Mouse (Mus musculus) lung, postnatal 0 days (tissue): ENCODE measurements around the gene Pou2f2. TPM values are rescaled to one million over a fixed set of nuclear protein-coding genes. Genes with fewer than 3 reads are reported as not detected.

Experiments
- ATAC-seq: fragments of 200-750 bp; cut with Nextera tagmentation; 2 replicates; pipeline ENCODE4 v1.8.0; 2017; ENCODE audit warnings: moderate library complexity
- DNase-seq: peaks from one replicate; pipeline ENCODE4 v3.0.0-alpha.2; 2016; ENCODE audit warnings: low spot score
- H3K27ac ChIP-seq: fragments of 300-500 bp; sonication (generic); 2 replicates; pipeline ENCODE4 v1.5.1; 2014; ENCODE audit warnings: antibody characterized with exemption, mild to moderate bottlenecking, low read length, mixed read lengths
- H3K27me3 ChIP-seq: fragments of 300-500 bp; sonication (generic); replicated peaks from 2 replicates; pipeline ENCODE4 v1.6.1; 2014; ENCODE audit warnings: low read length, mixed read lengths; ENCODE audit not compliant: insufficient read depth
- H3K36me3 ChIP-seq: fragments of 300-500 bp; sonication (generic); 2 replicates; pipeline ENCODE4 v1.6.1; 2014; ENCODE audit warnings: low read length, mixed read lengths; ENCODE audit not compliant: insufficient read depth
- H3K4me1 ChIP-seq: fragments of 300-500 bp; sonication (generic); 2 replicates; pipeline ENCODE4 v1.6.1; 2014; ENCODE audit warnings: antibody characterized with exemption, low read depth, low read length, mixed read lengths; ENCODE audit not compliant: insufficient read depth
- H3K4me2 ChIP-seq: fragments of 300-500 bp; sonication (generic); replicated peaks from 2 replicates; pipeline ENCODE4 v1.6.1; 2014; ENCODE audit warnings: low read depth, mild to moderate bottlenecking, low read length, moderate library complexity, mixed read lengths
- H3K4me3 ChIP-seq: fragments of 300-500 bp; sonication (generic); 2 replicates; pipeline ENCODE4 v1.5.1; 2014; ENCODE audit warnings: low read depth, low read length
- H3K9ac ChIP-seq: fragments of 300-500 bp; sonication (generic); replicated peaks from 2 replicates; pipeline ENCODE4 v1.6.1; 2014; ENCODE audit warnings: low read depth, mild to moderate bottlenecking
- H3K9me3 ChIP-seq: fragments of 300-500 bp; sonication (generic); 2 replicates; pipeline ENCODE4 v1.6.1; 2016; ENCODE audit warnings: low read length, mixed read lengths
- CTCF ChIP-seq: IDR thresholded peaks from 2 replicates; pipeline ENCODE4 v1.5.1; 2016; ENCODE audit warnings: antibody characterized with exemption, mild to moderate bottlenecking
- EP300 ChIP-seq: IDR thresholded peaks from 2 replicates; pipeline ENCODE4 v1.6.1; 2016; ENCODE audit warnings: antibody characterized with exemption, mild to moderate bottlenecking, control low read depth
- WGBS: fragments of 180-500 bp; shearing (Covaris S2); extraction: QIAGEN DNeasy Blood & Tissue Kit; methylation state at CpG from one replicate; pipeline ENCODE4 v1.1.7; 2014; 5-methylcytosine and 5-hydroxymethylcytosine counted together
- polyA plus RNA-seq: library from polyadenylated mRNA; unstranded; fragments of >200 nt; fragmentation: Nextera tagmentation; extraction: Ambion mirVana; gene quantifications from 2 replicates; pipeline ENCODE4 v1.2.1, GENCODE M21; 2015

Gene Pou2f2
- polyA plus RNA-seq, 1 experiment from 2014 or later = 0.98 TPM

- Histone ChIP-seq H3K4me3 (peak overlapping the region; percentile 67), H3K27me3 (no peaks in the 10 kb centered on the region), H3K4me2 (peak overlapping the region; percentile 85), H3K9me3 (no peaks in the 10 kb centered on the region), H3K4me1 (peaks cover 10% of the 10 kb centered on the region), H3K9ac (peak overlapping the region; percentile 68), H3K36me3 (peaks cover 5% of the 10 kb centered on the region; the same call in 1 of the 2 replicates), H3K27ac (peak overlapping the region; percentile 86)
- DNase-seq (peak; percentile 98), ATAC-seq (peak; percentile 77)
- TF ChIP-seq CTCF (no peak), EP300 (no peak)
- WGBS = 2% methylated on average over 31 of the region's 31 CpGs
These were observed 40.4 kb upstream of the Pou2f2 start for GRCm38 (mm10) chr7:25219756-25220456.

DNA sequence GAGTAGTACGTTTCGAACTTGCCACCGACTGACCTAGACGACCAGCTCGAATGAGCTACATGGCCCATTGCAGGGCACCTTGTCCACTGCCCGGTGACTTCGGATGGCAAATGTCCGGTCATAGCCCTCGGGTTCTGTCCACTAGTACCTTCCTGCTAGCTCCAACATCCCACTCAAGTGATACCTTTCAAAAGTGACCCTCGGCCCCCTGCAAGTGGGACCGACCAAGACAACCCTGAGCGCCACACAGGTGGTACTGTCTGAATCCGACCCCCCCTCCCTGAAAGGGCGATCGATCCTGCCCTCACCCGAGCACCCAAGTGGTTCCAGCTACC, 39.9 kb upstream of the Pou2f2 start:
- Histone ChIP-seq H3K4me2 (peak overlapping the region; percentile 85), H3K9me3 (no peaks in the 10 kb centered on the region), H3K27ac (peak overlapping the region; percentile 86), H3K36me3 (0 out of 2 replicates have a peak, but pooled peaks cover 1% of the 10 kb centered on the region), H3K4me3 (peak overlapping the region; percentile 67), H3K9ac (peak overlapping the region; percentile 68), H3K27me3 (no peaks in the 10 kb centered on the region), H3K4me1 (peaks cover 10% of the 10 kb centered on the region)
- ATAC-seq = no peak
- 0% methylated on average over 16 of the region's 16 CpGs for WGBS
- TF ChIP-seq EP300 = no peak
- no peak for TF ChIP-seq CTCF
- no peak for DNase-seq

- Histone ChIP-seq H3K4me3 (peak overlapping the region; percentile 67), H3K36me3 (no peaks in the 10 kb centered on the region), H3K27ac (peak overlapping the region; percentile 86), H3K4me1 (peaks cover 10% of the 10 kb centered on the region), H3K9me3 (no peaks in the 10 kb centered on the region), H3K27me3 (no peaks in the 10 kb centered on the region), H3K4me2 (peak overlapping the region; percentile 85), H3K9ac (peak overlapping the region; percentile 68)
- 1% methylated on average over 53 of the region's 53 CpGs for WGBS
- TF ChIP-seq EP300 = no peak
- TF ChIP-seq CTCF = peak; percentile 21
- DNase-seq = peak; percentile 41
- ATAC-seq = 0 out of 2 replicates have a peak, but pooled peaks have one; percentile 6
These were observed 39.3 kb upstream of the Pou2f2 start for GRCm38 (mm10) chr7:25218705-25219415.

DNA sequence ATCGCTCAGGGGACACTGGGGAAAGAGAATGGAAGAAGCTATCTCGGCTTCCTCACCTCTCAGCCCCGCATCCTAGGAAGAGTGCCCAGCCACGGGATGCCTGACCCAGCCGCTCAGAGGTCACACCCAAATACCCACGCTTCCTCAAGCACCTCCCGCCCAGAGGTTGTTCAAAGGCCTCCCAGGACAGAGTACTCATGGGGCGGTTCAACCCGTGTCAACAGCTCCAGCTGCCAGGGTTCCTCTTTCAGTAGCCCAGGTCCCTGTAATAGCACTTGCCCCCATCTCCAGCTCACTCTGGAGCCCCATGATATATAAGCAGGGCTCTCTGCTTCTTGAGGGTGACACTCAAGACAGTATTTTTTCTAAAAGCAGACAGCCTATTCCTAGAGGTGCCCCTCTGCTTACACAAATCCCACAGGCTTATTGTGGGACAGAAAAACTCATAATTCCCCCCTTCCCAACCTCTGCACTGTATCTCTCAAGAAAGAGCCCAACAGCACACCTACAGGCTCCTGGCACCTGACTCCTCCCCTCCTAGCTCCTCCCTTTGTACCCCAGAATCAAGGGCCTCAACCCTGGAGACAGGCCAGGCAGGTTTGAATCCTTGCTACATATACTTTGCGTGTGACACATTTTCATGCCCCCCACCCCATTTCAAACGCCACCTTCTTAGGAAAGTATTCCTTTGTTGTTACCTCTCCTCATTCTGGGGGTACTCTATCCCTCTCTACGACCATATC, 38.3 kb upstream of the Pou2f2 start:
- H3K4me1 ChIP-seq = peaks cover 10% of the 10 kb centered on the region
- no peaks in the 10 kb centered on the region for H3K36me3 ChIP-seq
- peak; percentile 63 for DNase-seq
- 0 out of 2 replicates have a peak overlapping the region, but pooled peaks have one; percentile 86 for H3K27ac ChIP-seq
- H3K9ac ChIP-seq = no peak overlapping the region
- H3K27me3 ChIP-seq = no peaks in the 10 kb centered on the region
- ATAC-seq = no peak
- peak overlapping the region; percentile 85 for H3K4me2 ChIP-seq
- H3K4me3 ChIP-seq = peak overlapping the region; percentile 67
- TF ChIP-seq CTCF = no peak
- TF ChIP-seq EP300 = no peak
- H3K9me3 ChIP-seq = no peaks in the 10 kb centered on the region
- WGBS = 42% methylated on average over 12 of the region's 12 CpGs

- ATAC-seq (no peak), DNase-seq (no peak)
- Histone ChIP-seq H3K27ac (no peak overlapping the region), H3K4me1 (no peaks in the 10 kb centered on the region; the same call in 1 of the 2 replicates), H3K4me2 (no peak overlapping the region), H3K36me3 (peaks cover 6% of the 10 kb centered on the region; the same call in 1 of the 2 replicates), H3K9ac (no peak overlapping the region), H3K4me3 (no peak overlapping the region), H3K27me3 (no peaks in the 10 kb centered on the region), H3K9me3 (no peaks in the 10 kb centered on the region)
- TF ChIP-seq EP300 (no peak), CTCF (no peak)
- WGBS = 93% methylated on average over 2 of the region's 2 CpGs
These were observed 34.6 kb upstream of the Pou2f2 start for GRCm38 (mm10) chr7:25214172-25214571.

GRCm38 (mm10) chr7:25213099-25213498, 33.6 kb upstream of the Pou2f2 start:
- no peaks in the 10 kb centered on the region for H3K9me3 ChIP-seq
- H3K36me3 ChIP-seq = peaks cover 6% of the 10 kb centered on the region; the same call in 1 of the 2 replicates
- no peak overlapping the region for H3K4me2 ChIP-seq
- 45% methylated on average over 3 of the region's 3 CpGs for WGBS
- H3K27ac ChIP-seq = no peak overlapping the region
- no peak overlapping the region for H3K4me3 ChIP-seq
- TF ChIP-seq EP300 = no peak
- TF ChIP-seq CTCF = no peak
- H3K4me1 ChIP-seq = no peaks in the 10 kb centered on the region
- no peak overlapping the region for H3K9ac ChIP-seq
- no peaks in the 10 kb centered on the region for H3K27me3 ChIP-seq
- DNase-seq = no peak
- no peak for ATAC-seq
